Mouse (Mus musculus): Measurements from ENCODE around the gene Nfkb2.

Gene Nfkb2

DNA sequence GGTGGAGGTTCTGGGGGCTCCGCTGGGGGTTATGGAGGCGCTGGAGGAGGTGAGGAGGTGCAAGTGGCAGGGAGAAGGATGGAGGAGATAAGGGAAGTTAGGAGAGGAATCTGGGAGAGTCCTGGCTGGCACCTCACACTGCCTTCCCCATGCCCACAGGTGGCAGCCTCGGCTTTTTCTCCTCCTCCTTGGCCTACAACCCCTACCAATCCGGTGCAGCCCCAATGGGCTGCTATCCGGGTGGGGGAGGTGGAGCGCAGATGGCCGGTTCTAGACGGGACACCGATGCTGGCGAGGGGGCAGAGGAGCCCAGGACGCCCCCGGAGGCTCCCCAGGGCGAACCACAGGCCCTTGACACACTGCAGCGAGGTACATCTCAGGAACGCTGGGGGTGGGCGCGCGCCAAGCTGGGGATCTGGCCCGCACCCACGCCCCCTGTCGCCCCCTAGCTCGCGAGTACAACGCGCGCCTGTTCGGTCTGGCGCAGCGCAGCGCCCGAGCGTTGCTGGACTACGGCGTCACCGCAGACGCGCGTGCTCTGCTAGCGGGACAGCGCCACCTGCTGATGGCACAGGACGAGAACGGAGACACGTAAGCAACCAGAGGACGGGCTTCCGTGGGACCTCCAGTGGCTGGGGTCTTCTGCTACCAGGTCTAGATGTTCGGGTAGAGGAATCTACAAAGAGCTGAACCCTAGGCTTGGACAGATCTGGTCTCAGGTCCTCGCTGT is 4.8 kb downstream of the Nfkb2 start:
- peak; percentile 90 for DNase-seq

DNA sequence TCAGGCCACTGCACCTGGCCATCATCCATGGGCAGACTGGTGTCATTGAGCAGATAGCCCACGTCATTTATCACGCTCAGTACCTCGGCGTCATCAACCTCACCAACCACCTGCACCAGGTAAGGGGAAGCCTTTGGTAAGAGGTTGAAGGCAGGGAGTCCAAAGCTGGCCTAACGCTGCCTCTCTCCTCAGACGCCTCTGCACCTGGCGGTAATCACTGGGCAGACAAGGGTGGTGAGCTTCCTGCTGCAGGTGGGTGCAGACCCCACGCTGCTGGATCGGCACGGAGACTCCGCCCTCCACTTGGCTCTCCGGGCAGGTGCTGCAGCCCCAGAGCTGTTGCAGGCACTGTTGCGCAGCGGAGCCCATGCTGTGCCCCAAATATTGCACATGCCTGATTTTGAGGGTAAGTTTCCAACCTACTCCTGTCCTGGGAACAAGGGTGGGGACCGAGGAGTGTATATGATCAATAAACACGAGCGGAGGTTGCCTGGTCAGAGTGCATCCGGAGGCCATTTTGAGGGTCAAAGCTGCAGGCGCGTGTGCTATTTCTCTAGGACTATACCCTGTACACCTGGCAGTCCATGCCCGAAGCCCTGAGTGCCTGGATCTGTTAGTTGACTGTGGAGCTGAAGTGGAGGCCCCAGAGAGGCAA is 5.7 kb downstream of the Nfkb2 start:
- DNase-seq: no peak

DNA sequence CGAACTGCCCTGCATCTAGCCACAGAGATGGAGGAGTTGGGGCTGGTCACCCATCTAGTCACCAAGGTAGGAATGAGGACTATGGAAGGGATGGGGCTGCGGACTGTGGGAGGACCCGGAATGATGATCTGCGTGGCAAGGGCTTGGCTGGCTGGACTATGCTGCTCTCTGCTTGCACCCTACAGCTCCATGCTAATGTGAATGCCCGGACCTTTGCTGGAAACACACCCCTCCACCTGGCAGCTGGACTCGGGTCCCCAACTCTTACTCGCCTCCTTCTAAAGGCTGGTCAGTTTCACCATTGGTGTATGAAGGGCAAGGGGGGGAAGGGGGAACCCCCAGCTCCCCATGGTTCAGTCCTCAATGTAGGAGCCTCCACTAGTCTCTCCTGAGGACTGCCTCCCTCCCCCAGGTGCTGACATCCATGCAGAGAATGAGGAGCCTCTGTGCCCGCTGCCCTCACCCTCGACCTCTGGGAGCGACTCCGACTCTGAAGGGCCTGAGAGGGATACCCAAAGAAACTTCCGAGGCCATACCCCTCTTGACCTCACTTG is 6.3 kb downstream of the Nfkb2 start:
- no peak for DNase-seq

DNA sequence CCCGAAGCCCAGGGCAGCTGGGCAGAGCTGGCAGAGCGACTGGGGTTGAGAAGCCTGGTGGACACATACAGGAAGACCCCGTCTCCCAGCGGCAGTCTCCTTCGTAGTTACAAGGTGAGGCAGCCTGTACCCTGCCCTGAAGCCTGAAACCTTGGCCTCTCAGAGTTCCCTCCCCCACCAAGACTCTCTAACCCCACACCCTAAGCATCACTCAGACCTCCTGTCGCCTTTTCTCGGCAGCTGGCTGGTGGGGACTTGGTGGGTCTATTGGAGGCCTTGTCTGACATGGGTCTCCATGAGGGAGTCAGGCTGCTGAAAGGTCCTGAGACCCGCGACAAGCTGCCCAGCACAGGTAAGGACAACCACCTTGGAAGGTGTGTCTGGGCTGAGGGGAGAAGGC is 7.2 kb downstream of the Nfkb2 start:
- DNase-seq: no peak

DNA sequence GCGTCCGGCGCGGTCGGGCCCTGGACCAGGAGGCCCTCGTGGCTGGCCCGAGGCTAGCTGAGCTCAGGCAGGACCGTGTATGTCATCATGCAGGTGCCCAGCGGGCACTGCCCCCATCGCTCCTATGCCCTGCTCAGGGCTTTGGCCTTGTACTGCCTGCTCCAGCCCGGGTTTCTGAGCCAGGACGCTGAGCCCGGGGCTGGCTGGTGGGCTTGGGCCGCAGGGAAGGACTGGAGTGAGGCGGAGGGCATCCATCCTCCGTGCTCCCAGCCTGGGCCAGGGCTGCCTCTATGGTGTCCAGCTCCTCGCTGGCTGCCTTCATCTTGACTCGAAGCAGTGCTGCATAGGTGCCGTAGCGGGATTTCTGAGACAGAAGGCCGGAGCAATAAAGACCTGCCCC is 8.4 kb downstream of the Nfkb2 start:
- no peak for DNase-seq

DNA sequence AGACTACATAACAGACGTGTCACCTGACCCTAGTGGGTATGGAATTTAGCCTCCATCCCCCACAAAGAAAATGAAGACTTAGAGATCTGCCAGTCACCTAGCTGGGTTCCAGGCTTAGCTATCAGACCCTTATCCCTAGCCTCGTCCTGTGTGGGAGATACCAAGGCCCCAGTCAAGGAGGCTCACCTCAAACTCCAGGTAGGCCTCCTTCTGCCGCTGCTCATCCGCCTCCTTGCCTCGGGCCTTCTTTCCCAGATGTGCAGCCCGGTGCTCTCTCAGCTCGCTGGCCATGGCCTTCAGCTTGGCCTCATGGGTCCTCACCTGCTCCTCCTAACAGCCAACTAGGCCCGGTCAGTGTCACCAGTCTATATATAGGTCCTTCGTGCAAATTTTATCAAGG is 9.0 kb downstream of the Nfkb2 start:
- DNase-seq: no peak

DNA sequence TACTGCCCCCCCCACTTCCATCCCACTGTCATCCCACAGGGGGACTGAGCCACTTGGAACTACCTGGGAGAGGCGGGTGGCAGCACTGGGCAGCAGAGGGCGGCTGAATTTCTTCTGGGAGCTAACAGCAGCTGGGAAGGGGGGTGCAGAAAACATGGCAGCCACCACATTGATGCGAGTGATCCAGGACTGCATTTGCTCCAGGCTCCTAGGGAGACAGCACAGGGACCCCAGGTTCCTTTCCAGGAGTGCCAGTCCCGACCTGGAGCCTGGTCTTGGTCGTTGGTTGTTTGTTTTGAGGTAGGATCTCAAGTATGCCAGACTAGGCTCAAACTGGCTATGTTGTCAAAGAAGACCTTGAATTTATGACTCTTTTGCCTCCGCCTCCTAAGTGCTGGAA is 9.5 kb downstream of the Nfkb2 start:
- no peak for DNase-seq

DNA sequence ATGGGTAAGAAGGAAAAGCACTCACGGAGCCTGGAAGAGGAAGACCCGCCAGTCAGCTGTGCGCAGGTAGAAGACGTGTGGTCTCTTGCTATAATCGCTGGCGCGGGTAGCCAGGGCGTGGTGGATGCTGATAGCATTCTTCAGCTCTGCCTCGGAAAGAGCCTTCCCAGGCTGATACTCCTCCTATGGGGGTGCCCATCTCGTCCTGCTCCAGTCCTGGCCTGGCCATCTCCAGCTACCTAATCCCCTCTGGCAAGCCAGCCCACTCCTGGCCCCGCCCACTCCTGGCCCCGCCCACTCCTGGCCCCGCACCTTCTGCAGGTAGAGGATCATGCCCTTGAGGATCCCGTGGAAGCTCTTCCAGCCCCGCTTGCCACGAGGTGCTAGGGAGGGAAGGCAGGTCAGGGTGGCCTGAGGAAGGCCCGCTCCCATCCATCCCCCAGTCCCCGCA is 10.1 kb downstream of the Nfkb2 start:
- DNase-seq: peak; percentile 53

DNA sequence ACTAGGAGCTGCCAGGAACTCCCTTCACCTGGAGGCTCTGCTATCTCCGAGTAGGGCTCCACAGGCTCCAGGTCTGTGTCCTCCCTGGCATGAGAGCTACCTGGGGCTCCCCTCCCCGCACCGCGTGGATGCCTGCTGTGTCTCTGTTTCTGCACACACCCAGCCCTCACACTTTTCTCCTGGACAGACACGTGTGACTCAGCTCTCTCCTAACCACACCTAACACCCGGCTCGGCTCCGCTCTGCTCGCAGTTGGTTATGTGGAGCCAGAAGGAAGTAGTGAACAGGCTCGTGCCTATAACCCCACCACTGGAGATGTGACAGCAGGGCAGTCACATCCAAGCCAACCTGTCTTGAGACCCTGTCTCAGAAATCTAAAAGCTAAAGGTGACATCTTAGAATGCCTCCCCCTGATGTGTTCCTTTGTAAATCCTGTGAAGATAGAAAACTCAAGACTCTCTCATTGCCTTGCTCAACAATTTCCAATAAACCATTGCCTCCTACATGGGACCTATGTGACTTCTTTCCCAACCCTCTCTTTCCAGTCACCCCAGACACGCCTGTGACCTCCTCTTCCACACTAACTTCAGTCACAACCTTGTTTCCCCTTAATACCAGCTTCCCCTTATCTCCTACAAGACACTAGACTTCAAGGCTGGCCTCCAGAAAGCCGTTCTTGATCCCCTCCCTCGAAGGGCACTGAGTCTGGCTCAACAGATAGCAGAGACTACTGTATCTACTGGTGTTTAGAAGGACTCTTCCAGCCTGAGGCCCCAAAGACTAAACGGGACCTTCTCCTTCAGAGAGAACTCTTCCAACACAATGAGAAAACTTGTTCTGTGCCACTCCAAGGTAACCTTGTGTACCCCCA is 11.0 kb downstream of the Nfkb2 start:
- no peak for DNase-seq

DNA sequence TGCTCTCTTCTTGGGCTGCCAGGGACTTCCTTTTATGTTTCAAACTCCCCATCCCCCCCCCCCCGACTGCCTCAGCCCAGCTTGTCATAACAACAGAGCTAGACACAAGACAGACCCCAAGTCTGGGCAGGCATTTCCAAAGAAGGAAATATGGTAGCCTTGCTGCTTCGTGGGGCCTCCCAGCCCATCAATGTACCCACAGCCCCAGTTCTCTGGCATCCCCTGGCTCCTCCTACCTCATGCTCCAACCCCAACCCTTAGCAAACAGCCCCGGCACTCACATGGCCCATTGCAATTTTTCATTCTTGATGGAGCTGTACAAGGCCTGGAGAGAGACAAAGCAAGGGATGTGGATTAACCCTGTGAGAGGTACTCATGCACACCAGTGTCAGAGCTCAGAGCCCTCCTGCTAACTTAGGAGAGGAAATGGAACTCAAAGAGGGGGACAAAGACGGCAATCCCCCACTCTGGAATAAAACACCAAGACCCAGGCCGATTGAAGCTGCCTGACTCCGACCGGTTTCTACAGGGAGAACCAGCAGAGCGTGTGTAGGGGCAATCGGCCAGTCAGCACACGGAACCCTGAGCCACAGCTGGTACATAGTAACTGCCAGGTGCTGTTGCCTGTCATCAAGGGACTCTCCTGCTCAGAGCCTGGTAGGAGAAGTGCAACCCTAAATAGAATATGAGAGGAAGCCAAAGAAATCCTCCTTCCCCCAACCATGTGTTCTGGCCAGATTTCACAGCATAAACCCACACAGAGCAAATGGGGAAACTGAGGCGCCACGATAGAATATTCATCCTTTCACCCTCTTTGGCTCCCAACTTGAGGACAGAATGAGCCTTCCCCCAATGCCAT is 11.9 kb downstream of the Nfkb2 start:
- DNase-seq: no peak

DNA sequence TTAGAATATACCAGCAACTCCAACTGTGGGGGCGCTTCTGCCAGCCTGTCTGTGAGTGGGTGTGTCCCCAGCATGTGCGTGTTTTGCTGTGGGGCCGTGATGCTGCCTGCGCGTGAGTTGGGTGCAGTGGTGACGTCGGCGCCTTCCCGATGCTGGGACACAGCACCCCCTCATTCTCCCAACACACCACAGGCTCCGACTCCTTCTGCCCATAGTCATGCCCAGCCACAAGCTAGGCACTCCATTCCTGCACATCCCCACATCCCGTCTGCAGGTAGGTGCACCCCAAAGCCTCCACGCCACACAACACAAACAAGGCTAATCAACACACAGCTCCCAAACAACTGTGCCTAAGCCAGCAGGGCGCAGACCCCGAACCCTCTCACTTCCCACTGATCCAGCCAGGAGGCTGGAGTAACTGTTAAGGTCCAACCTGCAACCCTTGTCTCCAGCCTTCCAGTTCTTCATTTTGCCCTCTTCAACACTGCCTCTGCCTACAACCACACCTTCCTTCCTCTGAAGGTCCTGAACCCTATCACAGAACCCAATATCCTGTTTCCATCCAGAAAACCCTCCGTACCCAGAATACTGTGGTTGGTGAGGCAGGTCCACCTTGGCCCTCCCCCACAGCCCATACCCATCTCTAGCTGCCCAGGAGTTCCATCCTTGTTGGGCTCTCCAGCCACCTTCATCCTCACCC is 12.9 kb downstream of the Nfkb2 start:
- no peak for DNase-seq

DNA sequence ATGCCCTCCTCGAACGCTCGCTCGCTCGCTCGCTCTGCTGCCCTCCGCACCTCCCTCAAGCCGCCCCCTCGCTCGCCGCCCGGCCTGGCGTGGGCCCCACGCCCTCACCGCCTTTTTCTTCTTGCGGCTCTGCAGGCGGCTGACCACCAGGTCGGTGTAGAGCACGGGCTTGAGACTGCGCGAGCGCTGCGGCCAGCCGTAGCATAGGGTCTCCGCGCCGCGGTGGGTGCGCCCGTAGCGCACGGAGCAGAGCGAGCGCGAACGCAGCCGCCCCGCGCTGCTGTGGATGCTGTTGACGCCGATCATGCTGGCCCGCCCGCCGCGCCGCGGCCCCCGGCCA is 13.4 kb downstream of the Nfkb2 start:
- DNase-seq: no peak

DNA sequence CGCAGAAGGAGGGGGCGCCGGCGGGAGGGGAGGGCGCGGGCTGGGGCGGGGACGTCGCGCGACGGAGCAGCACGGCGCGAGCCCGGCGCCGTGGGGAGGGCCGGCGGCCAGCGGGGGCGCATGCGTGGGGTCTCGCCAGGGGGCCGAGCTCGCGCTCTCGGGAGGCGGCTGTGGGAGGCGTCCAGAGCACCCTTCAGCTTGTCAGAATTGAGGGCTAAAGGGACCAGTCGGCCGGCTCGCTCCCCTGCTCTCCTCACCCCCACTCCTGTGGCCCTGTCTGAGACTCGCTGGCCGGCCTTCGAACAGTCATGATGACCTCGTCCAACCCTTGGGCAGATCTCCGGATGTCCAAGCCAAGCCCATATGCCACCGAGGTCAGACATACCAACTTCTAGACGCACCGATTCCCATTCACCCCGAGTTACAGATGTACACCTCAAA is 13.9 kb downstream of the Nfkb2 start:
- DNase-seq: no peak

DNA sequence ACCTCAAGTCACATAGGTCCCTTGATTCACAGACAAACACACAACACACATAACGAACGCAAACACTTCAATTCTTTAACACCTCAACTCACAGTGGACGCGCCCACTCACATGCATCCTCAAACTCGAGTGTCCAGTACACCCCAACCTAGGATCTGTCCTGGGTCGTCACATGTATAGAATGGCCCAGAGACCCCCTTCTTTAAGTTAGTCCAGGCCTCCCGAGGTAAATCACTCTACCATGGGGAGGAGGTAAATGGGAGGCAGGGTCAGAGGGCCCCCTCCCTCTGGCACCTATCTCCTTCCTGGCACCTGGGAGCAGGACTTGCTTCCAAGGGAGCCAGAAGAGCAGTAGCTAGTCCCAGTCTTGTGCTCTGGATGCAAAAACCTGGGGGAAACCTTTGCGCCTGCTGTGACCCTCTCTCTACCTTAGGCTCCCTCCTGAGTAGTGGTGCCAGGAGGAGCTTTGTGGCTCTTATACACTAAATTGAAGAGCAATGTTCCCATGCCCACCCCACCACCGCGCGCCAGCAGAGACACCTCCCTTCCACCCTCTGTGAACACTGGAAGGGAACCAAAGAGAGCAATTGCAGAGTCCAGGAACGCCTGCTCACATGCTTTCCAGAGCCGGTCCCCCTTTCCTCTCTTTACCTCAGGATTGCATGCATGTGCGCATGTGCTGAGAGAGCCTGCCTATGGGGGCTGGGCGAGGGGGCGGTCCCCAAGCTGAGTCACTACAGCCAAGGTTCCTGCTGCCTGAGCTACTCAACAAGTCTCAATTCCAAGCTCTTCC is 14.7 kb downstream of the Nfkb2 start:
- peak; percentile 85 for DNase-seq

DNA sequence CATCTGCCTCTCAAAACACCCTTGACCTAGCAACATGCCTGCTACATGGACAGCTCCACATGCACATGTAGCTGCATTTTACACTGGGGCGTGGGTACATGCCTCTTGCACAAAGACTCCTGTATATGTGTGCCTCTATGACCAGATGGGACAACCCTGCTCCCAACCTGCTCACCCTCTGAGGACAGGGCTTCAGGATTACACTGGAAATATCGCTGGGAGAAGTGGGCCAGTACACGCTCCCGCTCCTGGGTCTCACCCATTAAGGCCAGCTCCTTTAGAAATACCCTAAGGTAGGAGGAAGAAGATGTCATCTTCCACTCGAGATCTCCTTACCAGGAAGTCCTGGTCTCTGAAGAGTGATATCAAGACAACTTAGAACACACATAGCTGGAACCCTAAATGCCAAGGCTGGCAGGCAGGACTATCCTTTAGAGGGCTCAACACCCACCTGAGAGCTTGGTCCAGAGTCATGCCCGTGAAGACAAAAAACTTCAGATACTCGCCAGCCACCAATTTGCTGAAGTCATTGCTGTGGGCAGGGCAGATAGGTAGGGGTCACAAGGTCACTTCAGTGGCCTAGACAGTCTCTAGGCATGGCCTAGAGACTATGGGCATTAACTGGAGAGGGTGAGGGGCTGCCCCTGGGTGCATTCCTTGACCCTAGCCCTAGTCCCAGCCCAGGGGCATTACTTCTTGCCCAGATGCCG is 16.1 kb downstream of the Nfkb2 start:
- DNase-seq: no peak

DNA sequence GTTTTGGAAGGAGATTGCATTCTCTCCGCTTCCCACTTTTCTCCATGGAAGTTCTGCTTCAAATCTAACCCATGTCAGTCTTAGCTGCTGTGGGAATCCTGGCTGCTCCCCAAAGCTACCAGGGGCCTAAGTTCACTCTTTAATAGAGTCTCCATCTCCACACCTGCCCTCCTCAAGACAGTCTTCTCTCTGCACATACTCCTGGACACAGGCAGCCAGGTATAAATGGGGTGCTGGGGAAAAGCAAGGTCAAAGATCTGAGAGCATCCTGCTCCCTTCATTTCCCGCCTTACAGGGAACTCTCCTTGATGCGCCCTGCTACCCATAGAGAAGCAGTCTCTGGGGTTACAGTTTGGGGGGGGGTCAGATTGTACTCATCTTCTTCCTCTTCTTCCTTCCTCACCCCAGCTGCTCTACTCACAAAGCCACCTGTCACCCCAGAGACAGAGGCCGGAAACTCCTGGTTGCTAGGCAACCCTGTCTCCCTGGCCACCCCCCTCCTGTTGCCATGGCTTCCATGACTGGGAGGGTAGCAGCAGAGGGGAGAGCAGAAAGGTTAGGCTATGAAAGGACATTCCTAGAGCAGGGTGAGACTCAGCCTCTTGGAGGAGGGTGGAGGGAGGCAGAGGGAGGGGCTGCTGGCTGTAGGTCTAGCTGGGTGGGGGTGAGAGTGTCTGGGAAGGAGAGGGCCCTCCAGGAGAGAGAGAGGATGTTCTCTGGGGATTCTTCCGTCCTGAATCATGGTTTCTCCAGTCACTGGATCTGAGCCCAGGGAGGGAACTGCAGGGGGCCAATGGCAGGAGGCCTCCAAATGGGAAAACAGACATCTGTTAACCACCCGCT is 17.2 kb downstream of the Nfkb2 start:
- no peak for DNase-seq

DNA sequence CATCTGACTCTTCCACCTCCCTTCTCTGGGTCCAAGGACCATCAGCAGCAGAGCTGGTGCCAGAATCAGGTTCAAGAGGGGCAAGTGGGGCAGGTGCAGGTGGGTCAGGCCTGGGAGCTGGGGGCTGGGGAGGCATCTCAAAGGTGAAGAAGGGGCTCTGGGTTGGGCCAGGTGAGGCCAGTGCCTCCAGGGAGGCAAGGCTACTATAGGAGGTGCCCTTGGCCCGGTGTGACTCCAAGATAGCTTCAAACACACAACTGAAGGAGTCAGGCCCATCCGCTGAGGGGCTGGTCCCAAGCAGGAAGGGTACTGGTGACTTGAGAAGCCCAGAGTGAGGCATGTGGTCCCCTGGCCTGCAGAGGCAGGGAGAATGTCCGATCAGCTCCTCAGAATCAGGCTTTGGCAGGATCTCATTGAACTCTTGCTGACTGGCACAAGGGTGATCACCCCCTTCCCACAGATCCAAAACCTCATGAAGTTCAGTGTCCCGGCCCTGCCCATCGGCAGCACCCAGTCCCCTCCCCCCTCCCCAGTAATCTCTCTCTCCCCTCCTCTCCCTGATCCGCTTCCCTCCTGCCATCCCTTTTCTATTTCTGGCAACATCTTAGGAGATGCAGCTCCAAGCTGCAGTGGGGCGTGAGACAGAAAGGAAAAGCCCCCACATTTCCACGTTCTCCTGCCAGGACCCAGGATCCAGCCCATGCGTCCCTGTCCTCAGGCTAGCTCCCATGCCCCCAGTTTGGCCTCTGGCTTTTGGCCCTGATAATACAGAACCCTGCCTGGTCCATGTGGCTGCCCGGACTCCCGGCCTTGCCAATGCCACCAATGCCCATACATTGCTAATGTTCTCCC is 18.2 kb downstream of the Nfkb2 start:
- no peak for DNase-seq

DNA sequence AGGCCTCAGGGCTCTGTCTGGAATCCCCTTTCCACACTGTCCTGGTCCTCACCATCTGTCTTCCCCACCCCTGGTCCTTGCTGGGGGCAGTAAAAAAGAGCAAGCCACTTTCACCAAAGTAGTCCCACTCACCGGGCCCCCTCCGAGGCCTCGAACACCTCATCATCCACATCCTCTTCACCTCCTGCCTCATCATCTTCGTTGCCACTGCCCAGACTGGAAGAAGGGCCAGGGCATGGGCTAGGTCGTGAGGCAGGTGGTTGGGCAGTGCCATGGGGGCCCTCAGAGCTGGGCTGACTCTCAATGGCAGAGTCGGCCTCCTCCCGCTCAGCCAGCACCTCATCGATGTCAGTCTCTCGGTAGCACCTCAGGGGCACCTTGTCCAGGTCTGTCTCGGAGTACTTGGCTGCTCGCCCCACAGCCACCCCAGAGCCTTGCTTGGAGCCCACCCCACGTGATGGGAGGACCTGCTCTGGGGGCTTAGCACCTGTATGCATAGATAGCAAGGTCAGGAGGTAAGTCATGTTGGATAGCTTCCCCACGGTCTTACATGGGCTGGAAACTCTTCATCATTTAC is 19.0 kb downstream of the Nfkb2 start:
- DNase-seq: no peak

Measured in lung, postnatal 10 days (tissue).